Mouse (Mus musculus): Measurements from ENCODE around the gene Fndc5. TPM values are rescaled to one million over a fixed set of nuclear protein-coding genes. Genes with fewer than 3 reads are reported as not detected.

Gene Fndc5
- total RNA-seq, 2 experiments from 2014 or later: 71.5 to 93.0 TPM

GRCm38 (mm10) chr4:129122719-129123118 lies 14.1 kb upstream of the Fndc5 start:
- no peak for DNase-seq

GRCm38 (mm10) chr4:129124652-129125146 lies 12.1 kb upstream of the Fndc5 start:
- no peak for DNase-seq

- DNase-seq: peak; percentile 54
Observed at GRCm38 (mm10) chr4:129125736-129126451, 10.9 kb upstream of the Fndc5 start.

GRCm38 (mm10) chr4:129128582-129129338 lies 8.0 kb upstream of the Fndc5 start:
- no peak for DNase-seq

- DNase-seq: no peak
Observed at GRCm38 (mm10) chr4:129129387-129129786, 7.4 kb upstream of the Fndc5 start.

- no peak for DNase-seq
Observed at GRCm38 (mm10) chr4:129130149-129130548, 6.7 kb upstream of the Fndc5 start.

- no peak for DNase-seq
Observed at GRCm38 (mm10) chr4:129130755-129131303, 6.0 kb upstream of the Fndc5 start.

- DNase-seq: peak; percentile 42
Observed at GRCm38 (mm10) chr4:129134799-129135585, 1.8 kb upstream of the Fndc5 start.

GRCm38 (mm10) chr4:129135637-129136036 lies 1.2 kb upstream of the Fndc5 start:
- no peak for DNase-seq

GRCm38 (mm10) chr4:129136189-129136578 lies 615 bp upstream of the Fndc5 start:
- DNase-seq: no peak

- no peak for DNase-seq
Observed at GRCm38 (mm10) chr4:129137392-129138321, 858 bp downstream of the Fndc5 start.

GRCm38 (mm10) chr4:129139642-129140041 lies 2.8 kb downstream of the Fndc5 start:
- no peak for DNase-seq

GRCm38 (mm10) chr4:129140808-129141207 lies 4.0 kb downstream of the Fndc5 start:
- no peak for DNase-seq

- DNase-seq: peak; percentile 51
Observed at GRCm38 (mm10) chr4:129141560-129142438, 5.0 kb downstream of the Fndc5 start.

GRCm38 (mm10) chr4:129142439-129143045 lies 5.7 kb downstream of the Fndc5 start:
- DNase-seq: no peak

- DNase-seq: no peak
Observed at GRCm38 (mm10) chr4:129143509-129143908, 6.7 kb downstream of the Fndc5 start.

- no peak for DNase-seq
Observed at GRCm38 (mm10) chr4:129144401-129145367, 7.9 kb downstream of the Fndc5 start.

- no peak for DNase-seq
Observed at GRCm38 (mm10) chr4:129145411-129145810, 8.6 kb downstream of the Fndc5 start.

Measured in gastrocnemius, postnatal 25 days (tissue).